Mouse (Mus musculus) CH12.LX (cell line): Measurements from ENCODE around the gene Ptbp3. TPM values are rescaled to one million over a fixed set of nuclear protein-coding genes. Genes with fewer than 3 reads are reported as not detected.

ENCODE experiments used
- DNase-seq: peaks from one replicate; pipeline ENCODE4 v3.0.0-alpha.2; 2013; ENCODE audit errors: extremely low read depth
- H3K27ac ChIP-seq: 2 replicates; pipeline ENCODE4 v1.5.1; 2012; ENCODE audit warnings: low read depth, mild to moderate bottlenecking, control low read depth, moderate library complexity; ENCODE audit not compliant: insufficient read depth
- H3K27me3 ChIP-seq: replicated peaks from 2 replicates; pipeline ENCODE3; 2012; ENCODE audit warnings: inconsistent platforms
- H3K36me3 ChIP-seq, 2 experiments: replicated peaks in 1 of 2; 2 replicates each; pipeline versions ENCODE3 to v1.6.1; 2012; ENCODE audit warnings: inconsistent platforms in 1 of 2, low read length in 1 of 2, mild to moderate bottlenecking in 1 of 2, mixed read lengths in 1 of 2, moderate library complexity in 1 of 2; ENCODE audit not compliant: control insufficient read depth in 1 of 2, insufficient read depth in 1 of 2
- H3K4me1 ChIP-seq, 2 experiments: 2 replicates each; pipeline ENCODE4 v1.6.1; 2012; ENCODE audit warnings: inconsistent platforms in 1 of 2, moderate library complexity in 1 of 2; ENCODE audit not compliant: insufficient read depth in 2 of 2, control insufficient read depth in 1 of 2
- H3K4me2 ChIP-seq: 2 replicates; pipeline ENCODE4 v1.6.1; 2012; ENCODE audit warnings: low read depth, mild to moderate bottlenecking, control low read depth; ENCODE audit not compliant: poor library complexity, insufficient read depth, severe bottlenecking
- H3K4me3 ChIP-seq, 3 experiments: fragments of 150-350 bp in 1 of 3; sonication (generic) in 1 of 3; replicated peaks in 1 of 3; 2 replicates each; pipeline versions ENCODE3 to v1.5.1; 2011 to 2012; ENCODE audit warnings: low read depth in 2 of 3, low read length in 2 of 3, mild to moderate bottlenecking in 2 of 3, moderate library complexity in 2 of 3, control low read depth in 1 of 3, improper control_type of control experiment in 1 of 3, inconsistent platforms in 1 of 3, mixed read lengths in 1 of 3; ENCODE audit not compliant: poor library complexity in 1 of 3
- H3K79me2 ChIP-seq: replicated peaks from 2 replicates; pipeline ENCODE4 v1.6.1; 2012; ENCODE audit warnings: mild to moderate bottlenecking, moderate library complexity; ENCODE audit not compliant: control insufficient read depth, poor library complexity, insufficient read depth, severe bottlenecking; ENCODE audit errors: extremely low read depth
- H3K9ac ChIP-seq: 2 replicates; pipeline ENCODE4 v1.6.1; 2012; ENCODE audit warnings: low read depth, mild to moderate bottlenecking, control low read depth, moderate library complexity; ENCODE audit not compliant: insufficient read depth
- H3K9me3 ChIP-seq: replicated peaks from 2 replicates; pipeline ENCODE3; 2012; ENCODE audit warnings: low read length, inconsistent platforms, mixed read lengths
- CTCF ChIP-seq, 2 experiments: IDR thresholded peaks in 1 of 2; conservative IDR thresholded peaks in 1 of 2; 2 replicates each; pipeline ENCODE4 v1.5.1; 2011 to 2012; ENCODE audit warnings: low read depth in 2 of 2, low read length in 2 of 2, improper control_type of control experiment in 1 of 2, inconsistent platforms in 1 of 2, mild to moderate bottlenecking in 1 of 2, moderate library complexity in 1 of 2
- E2F4 ChIP-seq: IDR thresholded peaks from 2 replicates; pipeline ENCODE4 v1.6.1; 2011; ENCODE audit warnings: low read depth, low read length, improper control_type of control experiment; ENCODE audit not compliant: insufficient replicate concordance
- ELF1 ChIP-seq: IDR thresholded peaks from 2 replicates; pipeline ENCODE4 v1.6.1; 2014; ENCODE audit warnings: low read depth, mild to moderate bottlenecking, inconsistent platforms, low read length, improper control_type of control experiment
- EP300 ChIP-seq: IDR thresholded peaks from 2 replicates; pipeline ENCODE4 v1.6.1; 2011; ENCODE audit warnings: low read length, improper control_type of control experiment
- ETS1 ChIP-seq: conservative IDR thresholded peaks from 2 replicates; pipeline ENCODE4 v1.6.1; 2012; ENCODE audit warnings: low read depth, mild to moderate bottlenecking, inconsistent platforms, low read length, improper control_type of control experiment, moderate library complexity
- GABPA ChIP-seq: IDR thresholded peaks from 2 replicates; pipeline ENCODE4 v1.6.1; 2012; ENCODE audit warnings: low read depth, low read length, improper control_type of control experiment, inconsistent platforms; ENCODE audit not compliant: insufficient replicate concordance
- HCFC1 ChIP-seq: IDR thresholded peaks from 2 replicates; pipeline ENCODE4 v1.6.1; 2012; ENCODE audit warnings: low read depth, mild to moderate bottlenecking, inconsistent platforms, low read length, improper control_type of control experiment
- IRF4 ChIP-seq: IDR thresholded peaks from 2 replicates; pipeline ENCODE4 v1.6.1; 2014; ENCODE audit warnings: low read depth, mild to moderate bottlenecking, inconsistent platforms, low read length, improper control_type of control experiment
- JUND ChIP-seq: conservative IDR thresholded peaks from 2 replicates; pipeline ENCODE4 v1.6.1; 2011; ENCODE audit warnings: low read depth, low read length, improper control_type of control experiment
- MAFK ChIP-seq: IDR thresholded peaks from 2 replicates; pipeline ENCODE4 v1.6.1; 2011; ENCODE audit warnings: low read length, improper control_type of control experiment; ENCODE audit not compliant: insufficient replicate concordance
- MAX ChIP-seq: IDR thresholded peaks from 2 replicates; pipeline ENCODE4 v1.6.1; 2011; ENCODE audit warnings: low read length, improper control_type of control experiment
- MXI1 ChIP-seq: IDR thresholded peaks from 2 replicates; pipeline ENCODE4 v1.6.1; 2011; ENCODE audit warnings: mild to moderate bottlenecking, low read depth, low read length, improper control_type of control experiment
- NRF1 ChIP-seq: IDR thresholded peaks from 2 replicates; pipeline ENCODE4 v1.6.1; 2014; ENCODE audit warnings: low read depth, mild to moderate bottlenecking, inconsistent platforms, low read length, improper control_type of control experiment, moderate library complexity
- PAX5 ChIP-seq: IDR thresholded peaks from 2 replicates; pipeline ENCODE4 v1.6.1; 2012; ENCODE audit warnings: low read length, inconsistent platforms, mixed read lengths
- POLR2AphosphoS2 ChIP-seq: IDR thresholded peaks from 2 replicates; pipeline ENCODE4 v1.6.1; 2011; ENCODE audit warnings: low read depth, low read length, improper control_type of control experiment
- RAD21 ChIP-seq: IDR thresholded peaks from 2 replicates; pipeline ENCODE4 v1.6.1; 2011; ENCODE audit warnings: low read depth, mild to moderate bottlenecking, low read length, improper control_type of control experiment, moderate library complexity
- RCOR1 ChIP-seq: conservative IDR thresholded peaks from 2 replicates; pipeline ENCODE4 v1.6.1; 2012; ENCODE audit warnings: low read depth, mild to moderate bottlenecking, inconsistent platforms, low read length, improper control_type of control experiment
- SMC3 ChIP-seq: IDR thresholded peaks from 2 replicates; pipeline ENCODE4 v1.6.1; 2011; ENCODE audit warnings: low read depth, low read length, improper control_type of control experiment
- TBP ChIP-seq: conservative IDR thresholded peaks from 2 replicates; pipeline ENCODE4 v1.6.1; 2011; ENCODE audit warnings: low read depth, low read length, improper control_type of control experiment
- TCF12 ChIP-seq: IDR thresholded peaks from 2 replicates; pipeline ENCODE4 v1.6.1; 2014; ENCODE audit warnings: low read depth, mild to moderate bottlenecking, inconsistent platforms, low read length, improper control_type of control experiment
- USF2 ChIP-seq: conservative IDR thresholded peaks from 2 replicates; pipeline ENCODE4 v1.6.1; 2011; ENCODE audit warnings: low read depth, low read length, improper control_type of control experiment
- ZC3H11A ChIP-seq: IDR thresholded peaks from 2 replicates; pipeline ENCODE4 v1.6.1; 2012; ENCODE audit warnings: low read depth, mild to moderate bottlenecking, inconsistent platforms, low read length, improper control_type of control experiment
- ZKSCAN1 ChIP-seq: IDR thresholded peaks from 2 replicates; pipeline ENCODE4 v1.6.1; 2012; ENCODE audit warnings: low read depth, inconsistent platforms, low read length, improper control_type of control experiment, borderline replicate concordance
- dilution Hi-C: fragments of 300-500 bp; cut with MboI; formaldehyde crosslinking; loops from 2 replicates; pipeline ENCODE4 v1.14.3; 2020; ENCODE audit warnings: low sequenced_read_pairs; ENCODE audit not compliant: extremely low pct_unique_long_range_greater_than_20kb, extremely low pct_ligation_motif_present
- in situ Hi-C: fragments of 300-500 bp; cut with MboI; formaldehyde crosslinking; loops from 3 replicates; pipeline ENCODE4 v1.14.3; 2019; ENCODE audit warnings: low sequenced_read_pairs, low pct_ligation_motif_present, low pct_unique_long_range_greater_than_20kb, mixed read lengths
- polyA plus RNA-seq: library from polyadenylated mRNA; unstranded; fragments of >175 nt; gene quantifications from 2 replicates; pipeline ENCODE4 v1.2.1, GENCODE M21; 2012; ENCODE audit warnings: low read depth; ENCODE audit not compliant: insufficient read length
- total RNA-seq, 2 experiments: library from RNA; depleted of rRNA; stranded (reverse); fragments of 300-350 nt in 1 of 2; fragments of >200 nt in 1 of 2; gene quantifications; 2 replicates each; pipeline ENCODE4 v1.2.3; 2012 to 2014

The Ptbp3 gene
- total and polyA plus RNA-seq, 3 experiments, result 45.2 to 81.4 (median 48.1) TPM

GRCm38 (mm10) chr4:59445516-59445915, 103.6 kb downstream of the Ptbp3 start:
- in situ Hi-C loops, result no loop called here
- dilution Hi-C loops, result no loop called here
- H3K4me3 ChIP-seq, result no peak overlapping the region
- no peak overlapping the region for H3K27ac ChIP-seq
- H3K79me2 ChIP-seq, result no peaks in the 10 kb centered on the region
- no peak overlapping the region for H3K4me2 ChIP-seq
- H3K9me3 ChIP-seq, result peaks cover 5% of the 10 kb centered on the region
- DNase-seq, result no peak
- peaks cover 13 to 46% of the 10 kb centered on the region in 2 experiments for H3K4me1 ChIP-seq
- H3K27me3 ChIP-seq, result no peaks in the 10 kb centered on the region
- no peak overlapping the region for H3K9ac ChIP-seq
- TF ChIP-seq IRF4, result no peak
- no peak for TF ChIP-seq TBP
- TF ChIP-seq SMC3, result no peak
- TF ChIP-seq PAX5, result no peak
- TF ChIP-seq USF2, result no peak
- no peak for TF ChIP-seq ZKSCAN1
- no peak for TF ChIP-seq ELF1
- TF ChIP-seq GABPA, result no peak
- H3K36me3 ChIP-seq, result no peaks in the 10 kb centered on the region

- no peak for DNase-seq
- H3K27ac ChIP-seq, result no peak overlapping the region
Measured at GRCm38 (mm10) chr4:59444994-59445393, 104.2 kb downstream of the Ptbp3 start.

DNA sequence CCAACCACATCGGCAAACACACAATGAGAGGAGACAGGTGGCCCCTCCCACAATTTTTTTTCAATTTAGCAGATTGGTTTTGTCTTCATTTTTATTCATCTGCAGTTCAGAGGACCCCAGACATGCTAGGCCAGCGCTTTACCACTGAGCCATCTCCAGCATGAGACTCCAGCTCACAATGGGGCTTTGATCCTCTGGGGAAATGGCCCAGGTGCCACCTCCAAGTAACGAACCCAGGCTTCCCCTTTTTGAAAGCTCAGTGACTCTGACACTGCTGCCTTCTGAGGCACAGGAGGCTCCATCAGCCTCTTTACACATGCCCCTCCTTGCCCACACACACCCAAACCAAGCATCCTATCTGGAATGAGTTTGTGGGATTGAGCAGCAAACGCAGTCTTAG, 105.1 kb downstream of the Ptbp3 start:
- no peak overlapping the region for H3K27ac ChIP-seq
- no peak for TF ChIP-seq MXI1
- TF ChIP-seq ZKSCAN1, result no peak
- TF ChIP-seq MAX, result no peak
- peak; percentile 35; the same call in 1 of the 2 replicates for TF ChIP-seq EP300
- no peak for TF ChIP-seq GABPA
- no peaks in the 10 kb centered on the region for H3K79me2 ChIP-seq

More at GRCm38 (mm10) chr4:59444994-59445393, 104.2 kb downstream of the Ptbp3 start:
- peaks cover 10 to 47% of the 10 kb centered on the region in 2 experiments; a peak in 3 of 4 replicates for H3K4me1 ChIP-seq
- no peak overlapping the region for H3K9ac ChIP-seq
- dilution Hi-C loops, result no loop called here
- peaks cover 5% of the 10 kb centered on the region for H3K9me3 ChIP-seq
- in situ Hi-C loops, result no loop called here
- H3K4me3 ChIP-seq, result no peak overlapping the region
- no peak overlapping the region for H3K4me2 ChIP-seq
- H3K79me2 ChIP-seq, result no peaks in the 10 kb centered on the region
- H3K27me3 ChIP-seq, result no peaks in the 10 kb centered on the region
- TF ChIP-seq HCFC1, result no peak
- TF ChIP-seq CTCF (conservative IDR thresholded peaks at IDR 0.05 in 1 of 2, IDR thresholded peaks at IDR 0.05 in 1 of 2; ENCODE audit: low read depth in 2 of 2, low read length in 2 of 2), result no peak
- no peak for TF ChIP-seq NRF1
- TF ChIP-seq MXI1, result no peak
- no peak for TF ChIP-seq PAX5
- TF ChIP-seq JUND, result no peak
- no peak for TF ChIP-seq MAFK
- no peak for TF ChIP-seq POLR2AphosphoS2
- TF ChIP-seq RAD21, result no peak
- no peak for TF ChIP-seq MAX
- no peak for TF ChIP-seq ZC3H11A
- no peak for TF ChIP-seq TCF12
- no peak for TF ChIP-seq USF2
- no peak for TF ChIP-seq RCOR1
- TF ChIP-seq E2F4, result no peak
- no peak for TF ChIP-seq ETS1
- no peaks in the 10 kb centered on the region for H3K36me3 ChIP-seq

More for the DNA sequence above, 105.1 kb downstream of the Ptbp3 start:
- no peaks in the 10 kb centered on the region for H3K36me3 ChIP-seq
- H3K4me2 ChIP-seq, result peak overlapping the region; percentile 5; the same call in 1 of the 2 replicates
- peaks cover 10 to 49% of the 10 kb centered on the region in 2 experiments; a peak in 3 of 4 replicates for H3K4me1 ChIP-seq
- DNase-seq, result peak; percentile 72
- dilution Hi-C loops, result no loop called here
- in situ Hi-C loops, result no loop called here
- no peaks in the 10 kb centered on the region for H3K27me3 ChIP-seq
- no peak overlapping the region for H3K9ac ChIP-seq
- peak overlapping the region in 1 of 3 experiments; percentile 5 for H3K4me3 ChIP-seq
- H3K9me3 ChIP-seq, result peaks cover 5% of the 10 kb centered on the region
